Mouse (Mus musculus) cerebellum, adult 2 months (tissue): ENCODE data around the gene Rbl2.

Experiments used
- CTCF ChIP-seq: fragments of 200-500 bp; IDR thresholded peaks from 2 replicates; pipeline ENCODE4 v1.5.1; 2011; ENCODE audit warnings: low read depth, mild to moderate bottlenecking, control low read depth, low read length, moderate library complexity, borderline replicate concordance; ENCODE audit not compliant: insufficient read depth
- POLR2A ChIP-seq: fragments of 200-500 bp; IDR thresholded peaks from 2 replicates; pipeline ENCODE4 v1.6.1; 2011; ENCODE audit warnings: low read length, control low read depth, borderline replicate concordance; ENCODE audit not compliant: insufficient read depth

DNA sequence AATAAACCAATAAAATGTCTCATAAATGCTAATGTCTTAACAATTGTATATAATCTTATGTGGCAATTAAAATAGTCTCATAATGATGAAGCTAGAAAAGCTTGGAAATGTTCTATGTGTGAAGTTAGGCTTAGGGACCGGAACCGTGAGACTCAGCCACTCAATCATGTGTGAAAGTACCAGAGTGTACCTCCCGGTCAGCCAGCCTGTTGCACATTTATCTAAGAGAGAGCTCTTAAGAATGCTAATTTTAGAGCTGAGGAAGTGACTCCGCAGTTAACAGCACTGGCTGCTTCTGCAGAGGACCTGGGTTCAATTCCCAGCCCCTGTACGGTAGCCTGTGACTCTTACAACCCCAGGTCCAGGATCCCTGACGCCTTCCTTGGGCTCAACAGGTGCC, 28.2 kb downstream of the Rbl2 start:
- TF ChIP-seq CTCF (no peak), POLR2A (no peak)
